Mouse (Mus musculus): ENCODE measurements around the gene Kntc1. TPM values are rescaled to one million over a fixed set of nuclear protein-coding genes. Genes with fewer than 3 reads are reported as not detected.

The Kntc1 gene
- total RNA-seq, 2 experiments from 2014 or later: 1.7 to 2.9 TPM

DNA sequence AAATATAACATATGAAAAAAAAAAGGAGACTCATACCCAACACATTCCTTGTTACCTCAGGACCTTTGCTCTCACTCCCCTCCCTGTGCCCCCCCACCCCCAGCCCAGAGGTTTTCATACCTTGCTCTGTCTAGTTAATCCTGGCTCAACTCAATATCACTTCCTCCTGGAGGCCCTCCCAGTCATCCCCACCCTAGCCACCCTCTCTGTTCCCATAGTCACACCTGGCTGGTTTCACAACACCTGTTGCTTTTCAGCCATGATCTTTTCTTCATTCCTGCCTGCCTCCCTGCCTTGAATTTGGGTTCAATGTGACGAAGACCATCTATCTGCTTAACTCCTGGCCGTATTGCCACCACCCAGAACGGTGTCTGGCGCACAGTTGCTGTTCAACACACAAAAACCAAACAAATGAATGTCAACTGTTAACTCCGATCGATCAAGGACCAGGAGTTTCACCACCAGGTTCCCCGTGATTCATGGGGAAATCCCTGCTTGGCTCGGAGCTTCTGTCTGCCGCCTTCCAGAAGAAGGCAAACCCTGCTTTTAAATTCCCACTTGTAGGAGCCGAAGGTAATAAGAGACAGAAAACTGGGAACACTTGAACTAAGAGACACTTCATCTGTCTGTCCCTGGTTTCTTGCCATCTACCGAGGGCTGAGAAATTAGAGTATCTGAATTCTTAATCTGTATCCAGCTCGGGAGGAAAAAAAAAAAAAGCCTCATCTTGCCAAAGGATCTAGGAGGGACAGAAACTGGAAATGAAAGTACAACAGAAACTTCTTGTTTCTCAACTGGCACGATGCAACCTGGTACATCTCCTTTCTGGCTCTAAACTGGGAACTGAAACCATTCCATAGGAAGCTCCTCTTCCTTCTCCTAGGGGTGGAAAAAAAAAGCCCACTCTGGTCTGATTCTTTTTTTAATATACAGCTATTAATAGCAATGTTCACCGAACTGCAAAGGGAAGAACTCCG lies 113.1 kb downstream of the Kntc1 start:
- peak in 1 of 2 experiments; percentile 20 for DNase-seq (ENCODE audit: low spot score in 2 of 2)

GRCm38 (mm10) chr5:123863934-123864333 lies 114.4 kb downstream of the Kntc1 start:
- no peak for DNase-seq (ENCODE audit: low spot score in 2 of 2)

DNA sequence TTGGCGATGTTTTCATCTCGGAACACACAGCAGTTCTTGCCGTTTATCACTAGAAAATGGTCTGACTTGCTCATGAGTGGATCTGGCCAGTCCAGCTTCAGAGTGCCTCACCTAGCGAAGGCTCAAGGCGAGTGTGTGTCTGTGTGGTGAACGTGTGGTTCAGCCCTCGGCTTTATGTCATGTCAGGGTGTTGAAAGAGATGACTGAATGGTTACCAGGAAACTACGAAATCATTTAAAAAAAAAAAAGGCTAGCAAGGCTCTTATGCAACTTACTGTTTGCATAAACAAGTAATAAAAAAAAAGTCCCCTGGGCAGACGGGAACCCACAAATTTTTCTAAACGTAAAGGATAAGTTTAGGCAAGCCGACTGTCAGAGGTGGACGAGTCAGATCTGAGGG lies 115.8 kb downstream of the Kntc1 start, which contains the start of gene Hcar2:
Gene Hcar2, minus strand, starts transcription at position 135 of the 400 bp plus-strand sequence.
- DNase-seq (ENCODE audit: low spot score in 2 of 2): no peak

GRCm38 (mm10) chr5:123866457-123866856 lies 116.9 kb downstream of the Kntc1 start:
- no peak for DNase-seq (ENCODE audit: low spot score in 2 of 2)

DNA sequence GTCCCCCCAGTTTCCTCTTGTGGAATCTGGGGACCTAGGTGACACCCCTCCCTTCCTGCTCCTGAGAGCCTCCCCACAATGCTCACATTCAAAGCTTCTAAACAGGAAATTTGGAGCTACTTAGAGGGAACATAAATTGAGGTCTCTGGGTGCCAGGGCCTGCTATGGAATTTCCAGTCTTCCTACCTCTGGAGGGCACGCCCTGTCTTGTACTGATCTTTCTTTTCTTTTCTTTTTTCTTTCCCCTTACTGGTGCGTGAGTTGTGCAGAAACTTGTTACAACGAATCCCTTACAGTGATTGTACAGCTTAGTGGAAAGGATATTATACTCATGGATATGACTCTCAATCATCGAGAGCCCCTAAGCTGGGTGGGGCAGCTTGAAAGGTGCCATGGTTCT lies 120.1 kb downstream of the Kntc1 start:
- DNase-seq (ENCODE audit: low spot score in 2 of 2): no peak

Other genes with a start within 250 kb of the Kntc1 start
- gene B3gnt4, start 239.3 kb upstream of the Kntc1 start, total RNA-seq (2021): 1 to 10 TPM; 1.5 TPM
- 10 to 100 TPM; 46.6 to 47.6 TPM for gene Diablo, start 225.5 kb upstream of the Kntc1 start, total RNA-seq (2021)
- gene Gm49027, start 224.2 kb upstream of the Kntc1 start, total RNA-seq (2021): 1 to 10 TPM; 7.1 to 7.3 TPM
- 10 to 100 TPM; 72.9 to 76.5 TPM for gene Vps33a, start 176.7 kb upstream of the Kntc1 start, total RNA-seq (2021)
- gene Clip1, start 65.1 kb upstream of the Kntc1 start, total RNA-seq (2021): 100 to 1,000 TPM; 112 to 122 TPM
- gene Zcchc8, start 28.6 kb upstream of the Kntc1 start, total RNA-seq (2021): 10 to 100 TPM; 44.3 to 50.0 TPM
- 10 to 100 TPM; 89.5 to 96.9 TPM for gene Rsrc2, start 302 bp upstream of the Kntc1 start, total RNA-seq (2021)
- under 1 TPM in 1 of 2 experiments, not detected in 1; 0.19 TPM for gene Hcar2, start 115.8 kb downstream of the Kntc1 start, total RNA-seq (2021)
- under 1 TPM; 0.62 to 0.92 TPM for gene Hcar1, start 130.3 kb downstream of the Kntc1 start, total RNA-seq (2021)
- gene Denr, start 157.5 kb downstream of the Kntc1 start, total RNA-seq (2021): 10 to 100 TPM; 63.2 to 72.6 TPM
- 1 to 10 TPM in 1 of 2 experiments, under 1 TPM in 1; 0.65 to 1.5 TPM for gene Gm43518, start 177.7 kb downstream of the Kntc1 start, total RNA-seq (2021)
- gene Ccdc62, start 181.0 kb downstream of the Kntc1 start, total RNA-seq (2021): 1 to 10 TPM; 2.4 to 2.6 TPM
- 10 to 100 TPM; 61.2 to 63.8 TPM for gene Hip1r, start 223.9 kb downstream of the Kntc1 start, total RNA-seq (2021)